Mouse (Mus musculus) liver, adult 2 months (tissue): ENCODE data around the gene Mnt. TPM values are rescaled to one million over a fixed set of nuclear protein-coding genes. Genes with fewer than 3 reads are reported as not detected.
A peak's percentile ranks its signal among the peaks of the same experiment; 100 is the strongest.
"Not testable (repeated sequence)": the region's sequence is repeated elsewhere in the genome, so short reads cannot be mapped to it uniquely, and the experiment has no call there.

Experiments used
- DNase-seq: peaks from one replicate; pipeline ENCODE4 v3.0.0-alpha.2; 2011; ENCODE audit warnings: low read depth, low spot score; ENCODE audit errors: extremely low read depth
- H3K27ac ChIP-seq: fragments of 200-500 bp; replicated peaks from 2 replicates; pipeline ENCODE4 v1.5.1; 2012; ENCODE audit warnings: low read depth, mild to moderate bottlenecking, control low read depth, inconsistent platforms, low read length; ENCODE audit not compliant: insufficient read depth
- H3K27me3 ChIP-seq: fragments of 200-500 bp; 2 replicates; pipeline ENCODE4 v1.6.1; 2012; ENCODE audit warnings: mild to moderate bottlenecking, moderate library complexity, low read length, inconsistent platforms; ENCODE audit not compliant: control insufficient read depth, insufficient read depth
- H3K36me3 ChIP-seq: fragments of 200-500 bp; 2 replicates; pipeline ENCODE4 v1.6.1; 2012; ENCODE audit warnings: low read length, inconsistent platforms; ENCODE audit not compliant: control insufficient read depth, insufficient read depth
- H3K4me1 ChIP-seq: fragments of 200-500 bp; 2 replicates; pipeline ENCODE4 v1.6.1; 2011; ENCODE audit warnings: low read length; ENCODE audit not compliant: control insufficient read depth, insufficient read depth
- H3K4me3 ChIP-seq: fragments of 200-500 bp; 2 replicates; pipeline ENCODE4 v1.5.1; 2011; ENCODE audit warnings: low read depth, mild to moderate bottlenecking, control low read depth, low read length, moderate library complexity; ENCODE audit not compliant: insufficient read depth
- H3K79me2 ChIP-seq: fragments of 200-500 bp; 2 replicates; pipeline ENCODE4 v1.6.1; 2012; ENCODE audit warnings: inconsistent platforms, mild to moderate bottlenecking, low read length, moderate library complexity; ENCODE audit not compliant: control insufficient read depth, insufficient read depth
- H3K9ac ChIP-seq: fragments of 200-500 bp; 2 replicates; pipeline ENCODE4 v1.6.1; 2012; ENCODE audit warnings: low read depth, mild to moderate bottlenecking, control low read depth, inconsistent platforms, low read length
- CTCF ChIP-seq: fragments of 200-500 bp; IDR thresholded peaks from 2 replicates; pipeline ENCODE4 v1.5.1; 2011; ENCODE audit warnings: low read depth, low read length, control low read depth
- POLR2A ChIP-seq: fragments of 200-500 bp; IDR thresholded peaks from 2 replicates; pipeline ENCODE4 v1.6.1; 2011; ENCODE audit warnings: low read length, control low read depth; ENCODE audit not compliant: insufficient read depth; ENCODE audit errors: extremely low read depth
- WGBS: fragments of 180-500 bp; shearing (Covaris S2); methylation state at CpG from one replicate; pipeline ENCODE4 v1.1.7; 2018; 5-methylcytosine and 5-hydroxymethylcytosine counted together
- polyA plus RNA-seq: library from polyadenylated mRNA; depleted of rRNA; stranded (reverse); fragments of >200 nt; gene quantifications from 2 replicates; pipeline ENCODE4 v1.2.3, GENCODE M21; 2012
- total RNA-seq: library from RNA; depleted of rRNA; stranded (reverse); fragments of >200 nt; gene quantifications from 2 replicates; pipeline ENCODE4 v1.2.3, GENCODE M21; 2014

Mnt gene
- total and polyA plus RNA-seq, 2 experiments, result 1.0 to 4.7 TPM

GRCm38 (mm10) chr11:74808251-74808853, 22.4 kb upstream of the Mnt start:
- 91% methylated on average over 6 of the region's 6 CpGs for WGBS
- Histone ChIP-seq H3K36me3 (peaks cover 15% of the 10 kb centered on the region; the same call in 1 of the 2 replicates), H3K27me3 (no peaks in the 10 kb centered on the region), H3K27ac (no peak overlapping the region), H3K79me2 (no peaks in the 10 kb centered on the region), H3K4me3 (no peak overlapping the region), H3K9ac (no peak overlapping the region), H3K4me1 (no peaks in the 10 kb centered on the region)
- no peak for DNase-seq
- TF ChIP-seq POLR2A, result no peak
- TF ChIP-seq CTCF, result no peak

GRCm38 (mm10) chr11:74810134-74810533, 20.6 kb upstream of the Mnt start:
- no peak for DNase-seq
- Histone ChIP-seq H3K4me1 (no peaks in the 10 kb centered on the region), H3K27me3 (no peaks in the 10 kb centered on the region), H3K79me2 (no peaks in the 10 kb centered on the region), H3K4me3 (no peak overlapping the region), H3K36me3 (peaks cover 6% of the 10 kb centered on the region; the same call in 1 of the 2 replicates), H3K27ac (no peak overlapping the region), H3K9ac (no peak overlapping the region)
- TF ChIP-seq CTCF (no peak), POLR2A (no peak)

GRCm38 (mm10) chr11:74811027-74811426, 19.7 kb upstream of the Mnt start:
- not testable (repeated sequence) for H3K4me1 ChIP-seq, H3K4me3 ChIP-seq, H3K27me3 ChIP-seq, H3K36me3 ChIP-seq, DNase-seq, H3K27ac ChIP-seq, H3K79me2 ChIP-seq, H3K9ac ChIP-seq
- 92% methylated on average over 3 of the region's 3 CpGs for WGBS

DNA sequence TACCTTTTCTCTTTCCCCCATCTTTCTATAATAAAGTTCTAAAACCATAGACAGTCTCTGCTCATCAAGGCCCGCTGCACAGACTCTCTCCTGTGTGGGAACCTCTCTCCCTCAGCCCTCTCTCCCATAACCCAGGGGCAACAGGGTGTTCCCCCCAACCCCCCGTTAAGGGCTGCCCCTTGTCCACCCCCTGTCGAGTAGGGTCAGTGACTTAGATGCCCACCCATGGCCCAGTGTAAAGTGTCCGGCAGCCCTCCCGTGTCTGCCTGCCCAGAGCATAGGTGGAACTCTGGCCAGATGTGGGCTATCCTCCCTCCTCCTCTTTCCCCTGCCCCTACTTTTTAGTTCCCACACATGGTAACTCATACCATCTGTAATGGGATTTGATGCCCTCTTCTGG, 19.2 kb upstream of the Mnt start:
- Histone ChIP-seq H3K36me3 (peaks cover 9% of the 10 kb centered on the region; the same call in 1 of the 2 replicates), H3K9ac (no peak overlapping the region), H3K4me1 (no peaks in the 10 kb centered on the region), H3K79me2 (no peaks in the 10 kb centered on the region), H3K27me3 (no peaks in the 10 kb centered on the region), H3K27ac (no peak overlapping the region), H3K4me3 (no peak overlapping the region)
- 90% methylated on average over 5 of the region's 5 CpGs for WGBS
- TF ChIP-seq CTCF, result no peak
- TF ChIP-seq POLR2A, result no peak
- DNase-seq, result no peak

DNA sequence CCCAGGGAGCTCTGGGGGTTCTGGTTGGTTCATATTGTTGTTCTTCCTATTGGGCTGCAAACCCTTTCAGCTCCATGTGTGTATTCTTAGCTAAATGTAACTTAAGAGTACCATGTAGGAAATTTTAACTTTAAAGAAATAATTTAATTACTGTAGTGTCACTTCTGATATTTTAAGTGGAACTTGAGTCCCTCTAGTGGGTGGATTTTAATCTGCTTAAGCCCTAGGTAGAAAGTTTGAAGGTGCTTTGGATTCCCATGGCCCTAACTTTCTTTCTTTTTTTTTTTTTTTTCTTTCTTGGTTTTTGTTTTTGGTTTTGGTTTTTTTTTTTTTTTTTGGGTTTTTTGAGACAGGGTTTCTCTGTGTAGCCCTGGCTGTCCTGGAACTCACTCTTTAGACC, 14.9 kb upstream of the Mnt start:
- DNase-seq, result no peak
- peaks cover 12% of the 10 kb centered on the region; the same call in 1 of the 2 replicates for H3K36me3 ChIP-seq

GRCm38 (mm10) chr11:74820921-74821320, 9.8 kb upstream of the Mnt start:
- Histone ChIP-seq H3K4me3 (no peak overlapping the region), H3K36me3 (peaks cover 12% of the 10 kb centered on the region; the same call in 1 of the 2 replicates), H3K27me3 (no peaks in the 10 kb centered on the region), H3K4me1 (peaks cover 17% of the 10 kb centered on the region), H3K9ac (no peak overlapping the region), H3K79me2 (no peaks in the 10 kb centered on the region), H3K27ac (peak overlapping the region; percentile 82)
- peak; percentile 95 for DNase-seq
- no peak for TF ChIP-seq POLR2A
- TF ChIP-seq CTCF, result no peak
- 17% methylated on average over 1 of the region's 1 CpGs for WGBS

More for the DNA sequence above, 14.9 kb upstream of the Mnt start:
- H3K27ac ChIP-seq, result no peak overlapping the region
- no peak for TF ChIP-seq CTCF
- no peaks in the 10 kb centered on the region for H3K79me2 ChIP-seq
- no peak overlapping the region for H3K9ac ChIP-seq
- H3K27me3 ChIP-seq, result no peaks in the 10 kb centered on the region
- H3K4me3 ChIP-seq, result no peak overlapping the region
- H3K4me1 ChIP-seq, result peaks cover 4% of the 10 kb centered on the region; the same call in 1 of the 2 replicates
